Mouse (Mus musculus) forebrain, embryonic 13.5 days (tissue): ENCODE results near the gene Lrrfip1. TPM values are rescaled to one million over a fixed set of nuclear protein-coding genes. Genes with fewer than 3 reads are reported as not detected.

Experiments
- ATAC-seq: fragments of 200-750 bp; cut with Nextera tagmentation; 2 replicates; pipeline ENCODE4 v1.8.0; 2017
- H3K27ac ChIP-seq: fragments of 300-500 bp; sonication (generic); 2 replicates; pipeline ENCODE4 v1.5.1; 2015; ENCODE audit warnings: inconsistent platforms, mild to moderate bottlenecking, moderate library complexity
- H3K27me3 ChIP-seq: fragments of 300-500 bp; sonication (generic); 2 replicates; pipeline ENCODE4 v1.6.1; 2015; ENCODE audit warnings: mild to moderate bottlenecking, inconsistent platforms
- H3K36me3 ChIP-seq: fragments of 300-500 bp; sonication (generic); 2 replicates; pipeline ENCODE4 v1.6.1; 2015; ENCODE audit warnings: mild to moderate bottlenecking, inconsistent platforms; ENCODE audit not compliant: poor library complexity, severe bottlenecking
- H3K4me1 ChIP-seq: fragments of 300-500 bp; sonication (generic); 2 replicates; pipeline ENCODE4 v1.6.1; 2015; ENCODE audit warnings: inconsistent platforms
- H3K4me2 ChIP-seq: fragments of 300-500 bp; sonication (generic); 2 replicates; pipeline ENCODE4 v1.6.1; 2015; ENCODE audit warnings: inconsistent platforms, mild to moderate bottlenecking, moderate library complexity
- H3K4me3 ChIP-seq: fragments of 300-500 bp; sonication (generic); 2 replicates; pipeline ENCODE4 v1.5.1; 2015; ENCODE audit warnings: mild to moderate bottlenecking, inconsistent platforms
- H3K9ac ChIP-seq: fragments of 300-500 bp; sonication (generic); 2 replicates; pipeline ENCODE4 v1.6.1; 2015; ENCODE audit warnings: mild to moderate bottlenecking, inconsistent platforms
- H3K9me3 ChIP-seq: fragments of 300-500 bp; sonication (generic); replicated peaks from 2 replicates; pipeline ENCODE4 v1.6.1; 2016; ENCODE audit warnings: inconsistent platforms
- WGBS: fragments of 180-500 bp; shearing (Covaris S2); methylation state at CpG from one replicate; pipeline ENCODE4 v1.1.7; 2015; 5-methylcytosine and 5-hydroxymethylcytosine counted together
- polyA plus RNA-seq: library from polyadenylated mRNA; unstranded; fragments of >200 nt; fragmentation: Nextera tagmentation; extraction: Ambion mirVana; gene quantifications from 2 replicates; pipeline ENCODE4 v1.2.1, GENCODE M21; 2015

Gene Lrrfip1
- polyA plus RNA-seq, 1 experiment from 2014 or later = 22.1 TPM

DNA sequence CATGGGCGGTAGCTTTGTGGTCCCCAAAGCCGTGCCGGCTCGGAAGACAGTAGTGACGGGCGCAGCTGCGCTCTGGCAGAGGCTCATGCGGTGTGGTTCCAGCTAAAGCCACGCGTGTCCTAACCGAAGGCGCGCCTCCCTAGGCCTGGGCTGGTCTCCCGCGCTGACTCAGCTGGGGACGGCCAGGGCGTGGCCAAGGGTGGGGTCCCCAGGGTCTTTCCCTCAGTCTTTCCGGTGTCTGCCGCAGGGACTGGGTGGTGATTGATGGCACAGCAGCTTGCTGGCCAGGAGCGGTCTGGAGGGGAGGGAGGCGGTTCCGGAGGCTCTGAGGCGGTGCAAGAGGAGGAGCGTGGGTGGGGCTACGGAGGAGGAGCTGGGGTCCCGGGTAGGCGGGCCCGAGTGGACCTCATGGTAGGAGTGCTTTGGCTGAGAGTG lies 54.2 kb downstream of the Lrrfip1 start:
- ATAC-seq = peak; percentile 96

GRCm38 (mm10) chr1:91053218-91054073 lies 54.9 kb downstream of the Lrrfip1 start:
- Histone ChIP-seq H3K4me1 (peaks cover 17% of the 10 kb centered on the region), H3K4me3 (peak overlapping the region; percentile 47), H3K36me3 (no peaks in the 10 kb centered on the region), H3K27me3 (peaks cover 23% of the 10 kb centered on the region), H3K4me2 (peak overlapping the region; percentile 84), H3K9me3 (no peaks in the 10 kb centered on the region), H3K27ac (no peak overlapping the region), H3K9ac (peak overlapping the region; percentile 57)
- peak; percentile 42 for ATAC-seq
- 4% methylated on average over 36 of the region's 41 CpGs for WGBS

More for the DNA sequence above, 54.2 kb downstream of the Lrrfip1 start:
- Histone ChIP-seq H3K4me1 (peaks cover 17% of the 10 kb centered on the region), H3K27me3 (peaks cover 23% of the 10 kb centered on the region), H3K9ac (peak overlapping the region; percentile 57), H3K36me3 (no peaks in the 10 kb centered on the region), H3K4me3 (peak overlapping the region; percentile 47), H3K27ac (no peak overlapping the region), H3K9me3 (no peaks in the 10 kb centered on the region), H3K4me2 (peak overlapping the region; percentile 84)
- under 1% methylated on average over 28 of the region's 28 CpGs for WGBS

GRCm38 (mm10) chr1:91054074-91054471 lies 55.5 kb downstream of the Lrrfip1 start:
- 59% methylated on average over 10 of the region's 10 CpGs for WGBS
- Histone ChIP-seq H3K4me2 (peak overlapping the region; percentile 84), H3K4me3 (peak overlapping the region; percentile 47; the same call in 1 of the 2 replicates), H3K4me1 (peaks cover 17% of the 10 kb centered on the region), H3K36me3 (no peaks in the 10 kb centered on the region), H3K27ac (no peak overlapping the region), H3K9me3 (no peaks in the 10 kb centered on the region), H3K27me3 (peaks cover 23% of the 10 kb centered on the region), H3K9ac (no peak overlapping the region)
- no peak for ATAC-seq

- Histone ChIP-seq H3K4me3 (no peak overlapping the region), H3K27ac (no peak overlapping the region), H3K4me1 (peaks cover 17% of the 10 kb centered on the region), H3K9ac (no peak overlapping the region), H3K4me2 (no peak overlapping the region), H3K36me3 (no peaks in the 10 kb centered on the region), H3K9me3 (no peaks in the 10 kb centered on the region), H3K27me3 (peaks cover 23% of the 10 kb centered on the region)
- 79% methylated on average over 3 of the region's 3 CpGs for WGBS
- ATAC-seq = no peak
These were observed 56.3 kb downstream of the Lrrfip1 start for GRCm38 (mm10) chr1:91054815-91055214.

DNA sequence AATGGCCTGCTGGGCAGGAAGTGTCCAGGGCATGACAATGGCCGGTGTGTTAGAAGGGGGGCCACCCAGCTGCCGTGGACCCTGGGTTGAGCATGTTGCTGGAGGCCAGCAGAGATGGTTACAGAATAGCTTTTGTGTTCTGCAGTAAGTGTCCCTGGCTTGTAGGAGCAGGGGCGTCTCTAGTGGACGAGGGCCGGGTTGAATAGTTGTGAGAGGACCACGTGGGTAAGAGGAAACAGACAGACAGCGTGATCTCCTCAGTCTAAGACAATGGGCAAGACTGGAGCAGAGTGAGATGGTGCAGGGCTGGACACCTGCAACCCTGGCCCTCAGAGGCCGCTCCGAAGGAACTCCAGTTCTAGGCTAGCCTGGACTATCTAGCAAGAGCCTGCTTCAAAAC lies 57.2 kb downstream of the Lrrfip1 start:
- H3K36me3 ChIP-seq = no peaks in the 10 kb centered on the region
- WGBS = 67% methylated on average over 9 of the region's 9 CpGs
- no peak overlapping the region for H3K27ac ChIP-seq
- H3K4me1 ChIP-seq = peaks cover 17% of the 10 kb centered on the region
- H3K9me3 ChIP-seq = no peaks in the 10 kb centered on the region
- no peak for ATAC-seq
- H3K4me2 ChIP-seq = no peak overlapping the region
- H3K9ac ChIP-seq = no peak overlapping the region
- H3K27me3 ChIP-seq = peaks cover 23% of the 10 kb centered on the region
- no peak overlapping the region for H3K4me3 ChIP-seq

- no peaks in the 10 kb centered on the region for H3K9me3 ChIP-seq
- H3K27me3 ChIP-seq = peaks cover 23% of the 10 kb centered on the region
- H3K36me3 ChIP-seq = no peaks in the 10 kb centered on the region
- no peak overlapping the region for H3K4me3 ChIP-seq
- WGBS = 89% methylated on average over 8 of the region's 8 CpGs
- H3K4me2 ChIP-seq = no peak overlapping the region
- H3K27ac ChIP-seq = no peak overlapping the region
- H3K9ac ChIP-seq = no peak overlapping the region
- peaks cover 17% of the 10 kb centered on the region for H3K4me1 ChIP-seq
- ATAC-seq = no peak
These were observed 57.9 kb downstream of the Lrrfip1 start for GRCm38 (mm10) chr1:91056416-91056815.

DNA sequence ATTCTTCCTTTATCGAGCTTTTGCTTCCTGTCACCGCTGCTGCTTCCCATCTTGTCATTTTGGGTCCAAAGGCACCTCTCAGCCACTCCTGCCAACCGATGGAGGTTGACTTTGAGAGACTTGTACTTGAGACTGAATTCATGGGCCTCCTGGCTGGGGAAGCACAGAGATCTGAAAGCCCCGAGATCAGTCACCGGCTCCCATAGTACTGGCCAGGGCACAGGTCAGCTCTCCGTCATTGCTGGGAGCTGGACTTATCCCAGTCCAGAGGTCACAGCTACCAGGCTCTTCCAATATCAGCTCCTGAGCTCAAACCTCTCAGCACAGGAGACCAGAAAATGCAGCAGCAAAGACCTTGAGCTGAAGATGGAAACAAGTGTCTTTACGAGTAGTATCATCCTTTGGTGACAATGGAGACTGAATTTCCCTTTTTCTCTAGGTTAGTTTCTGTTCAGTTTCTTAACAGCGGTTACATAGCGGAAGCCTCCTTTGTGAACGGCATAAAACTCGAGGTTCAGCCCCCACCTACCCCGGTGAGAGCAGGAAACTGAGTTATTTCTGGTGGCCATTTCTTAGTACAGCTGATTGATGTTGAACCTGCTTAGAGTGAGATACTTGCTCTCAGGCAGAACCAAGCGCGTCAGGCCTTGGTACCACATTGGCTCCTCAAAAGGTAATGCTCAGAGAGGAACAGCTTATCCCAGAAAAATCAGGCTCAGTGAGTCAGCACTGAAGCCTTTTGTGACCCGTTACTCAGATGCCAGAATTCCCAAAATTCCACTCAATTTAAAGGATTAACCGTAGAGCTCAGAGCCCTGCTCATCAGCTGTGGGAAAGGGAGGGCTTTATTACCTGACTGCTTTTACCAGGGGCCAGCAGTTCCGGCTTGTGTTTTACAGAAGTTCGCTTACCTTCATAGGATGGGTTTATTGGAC lies 59.0 kb downstream of the Lrrfip1 start:
- Histone ChIP-seq H3K27ac (no peak overlapping the region), H3K27me3 (peaks cover 14% of the 10 kb centered on the region), H3K4me2 (no peak overlapping the region), H3K4me1 (peaks cover 20% of the 10 kb centered on the region), H3K9ac (no peak overlapping the region), H3K36me3 (no peaks in the 10 kb centered on the region), H3K9me3 (no peaks in the 10 kb centered on the region), H3K4me3 (no peak overlapping the region)
- 74% methylated on average over 18 of the region's 18 CpGs for WGBS
- no peak for ATAC-seq

DNA sequence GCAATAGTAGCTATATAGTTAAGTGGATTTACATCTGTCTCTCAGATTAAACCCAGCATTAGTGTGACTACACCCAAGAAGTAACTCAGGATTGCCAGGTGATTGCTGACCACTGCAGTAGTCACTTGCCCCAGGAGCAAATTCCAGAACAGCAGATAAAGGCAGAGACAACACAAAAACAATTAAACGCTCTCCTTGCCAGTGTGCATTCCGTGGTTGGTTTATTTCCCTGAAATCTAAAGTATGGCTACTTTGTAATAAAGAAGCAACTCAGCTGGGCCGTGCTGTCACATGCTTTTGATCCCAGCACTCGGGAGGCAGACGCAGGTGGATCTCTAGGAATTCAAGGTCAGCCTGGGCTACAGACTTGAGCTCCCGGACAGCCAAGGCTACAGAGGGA lies 59.7 kb downstream of the Lrrfip1 start:
- H3K9me3 ChIP-seq = no peaks in the 10 kb centered on the region
- peaks cover 14% of the 10 kb centered on the region for H3K27me3 ChIP-seq
- H3K4me1 ChIP-seq = peaks cover 15% of the 10 kb centered on the region
- no peak overlapping the region for H3K9ac ChIP-seq
- no peak for ATAC-seq
- no peak overlapping the region for H3K4me3 ChIP-seq
- 78% methylated on average over 6 of the region's 6 CpGs for WGBS
- H3K27ac ChIP-seq = no peak overlapping the region
- no peaks in the 10 kb centered on the region for H3K36me3 ChIP-seq
- no peak overlapping the region for H3K4me2 ChIP-seq

DNA sequence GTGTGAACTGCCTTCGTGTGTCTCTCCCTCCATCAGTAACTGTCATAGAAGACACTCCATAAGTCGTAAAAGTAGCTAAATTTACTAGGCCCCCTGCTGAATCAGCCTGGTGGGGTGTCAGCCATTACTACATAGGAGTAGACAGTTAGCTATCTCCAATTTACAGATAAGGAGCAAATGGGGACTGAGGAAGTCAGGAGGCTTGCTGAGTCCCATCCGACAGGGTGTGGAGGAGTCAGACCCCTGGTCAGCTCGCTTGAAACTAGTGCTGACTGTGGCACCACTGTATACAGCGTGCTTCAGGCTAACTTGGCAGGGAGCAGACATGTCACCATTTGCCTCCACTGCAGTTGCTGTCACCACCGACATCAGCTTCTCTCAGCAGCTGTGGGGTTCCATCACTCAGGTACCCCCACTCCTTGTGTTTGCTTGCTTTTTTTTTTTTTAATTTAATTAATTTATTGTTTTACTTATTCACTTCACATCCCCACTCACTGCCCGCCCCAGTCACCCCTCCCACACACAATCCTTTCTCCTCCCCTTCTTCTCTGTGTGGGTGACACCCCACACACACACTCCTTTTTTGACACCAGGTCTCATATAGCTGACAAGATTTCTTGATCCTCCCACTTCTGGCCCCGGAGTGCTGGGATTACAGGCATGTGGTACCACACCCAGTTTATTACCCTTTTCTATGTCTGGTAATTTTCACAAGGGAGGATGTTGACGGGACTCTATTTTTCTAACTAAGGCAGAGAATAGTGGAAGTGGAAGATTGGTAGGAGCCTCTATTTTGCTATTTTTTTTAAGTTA lies 61.5 kb downstream of the Lrrfip1 start:
- H3K4me1 ChIP-seq = peaks cover 8% of the 10 kb centered on the region
- H3K36me3 ChIP-seq = no peaks in the 10 kb centered on the region
- no peak overlapping the region for H3K9ac ChIP-seq
- no peaks in the 10 kb centered on the region for H3K9me3 ChIP-seq
- H3K4me2 ChIP-seq = no peak overlapping the region
- 0 out of 2 replicates have a peak, but pooled peaks cover 2% of the 10 kb centered on the region for H3K27me3 ChIP-seq
- no peak overlapping the region for H3K27ac ChIP-seq
- 82% methylated on average over 9 of the region's 9 CpGs for WGBS
- no peak overlapping the region for H3K4me3 ChIP-seq
- ATAC-seq = no peak

GRCm38 (mm10) chr1:91061105-91061504 lies 62.6 kb downstream of the Lrrfip1 start:
- no peak for ATAC-seq
- H3K4me1 ChIP-seq = peaks cover 8% of the 10 kb centered on the region
- no peak overlapping the region for H3K27ac ChIP-seq
- no peaks in the 10 kb centered on the region for H3K9me3 ChIP-seq
- H3K9ac ChIP-seq = no peak overlapping the region
- H3K4me3 ChIP-seq = no peak overlapping the region
- H3K4me2 ChIP-seq = no peak overlapping the region
- H3K27me3 ChIP-seq = no peaks in the 10 kb centered on the region
- H3K36me3 ChIP-seq = no peaks in the 10 kb centered on the region
- WGBS = 87% methylated on average over 4 of the region's 4 CpGs

GRCm38 (mm10) chr1:91062363-91062762 lies 63.8 kb downstream of the Lrrfip1 start:
- Histone ChIP-seq H3K4me1 (peaks cover 8% of the 10 kb centered on the region), H3K4me3 (no peak overlapping the region), H3K27me3 (no peaks in the 10 kb centered on the region), H3K9me3 (no peaks in the 10 kb centered on the region), H3K27ac (no peak overlapping the region), H3K4me2 (no peak overlapping the region), H3K9ac (no peak overlapping the region), H3K36me3 (no peaks in the 10 kb centered on the region)
- peak; percentile 33; the same call in 1 of the 2 replicates for ATAC-seq
- WGBS = 30% methylated on average over 5 of the region's 5 CpGs
